Mouse (Mus musculus) ES-E14 (cell line): ENCODE measurements around the gene Slc35d1. TPM values are rescaled to one million over a fixed set of nuclear protein-coding genes. Genes with fewer than 3 reads are reported as not detected.

Source experiments
- DNase-seq: peaks from one replicate; pipeline ENCODE4 v3.0.0-alpha.2; 2013; ENCODE audit warnings: low read depth, low spot score
- H3K27ac ChIP-seq: 2 replicates; pipeline ENCODE4 v1.5.1; 2012; ENCODE audit warnings: low read depth, mild to moderate bottlenecking, low read length, moderate library complexity, mixed read lengths; ENCODE audit not compliant: poor library complexity, insufficient read depth, severe bottlenecking
- H3K36me3 ChIP-seq: 2 replicates; pipeline ENCODE4 v1.6.1; 2012; ENCODE audit warnings: mild to moderate bottlenecking, low read length, moderate library complexity, mixed read lengths; ENCODE audit not compliant: control insufficient read depth, poor library complexity, insufficient read depth, severe bottlenecking
- H3K4me1 ChIP-seq, 2 experiments: fragments of 150-350 bp in 1 of 2; sonication (generic) in 1 of 2; 2 replicates each; pipeline ENCODE4 v1.6.1; 2012; ENCODE audit warnings: low read length in 2 of 2, mild to moderate bottlenecking in 1 of 2, mixed read lengths in 1 of 2; ENCODE audit not compliant: control insufficient read depth in 2 of 2, insufficient read depth in 2 of 2, poor library complexity in 1 of 2
- H3K4me3 ChIP-seq, 2 experiments: fragments of 150-350 bp in 1 of 2; sonication (generic) in 1 of 2; 2 replicates each; pipeline ENCODE4 v1.5.1; 2012; ENCODE audit warnings: low read length in 2 of 2, low read depth in 1 of 2, mild to moderate bottlenecking in 1 of 2, mixed read lengths in 1 of 2; ENCODE audit not compliant: insufficient read depth in 1 of 2, poor library complexity in 1 of 2, severe bottlenecking in 1 of 2
- H3K9ac ChIP-seq: 2 replicates; pipeline ENCODE4 v1.6.1; 2012; ENCODE audit warnings: low read depth, mild to moderate bottlenecking, low read length, mixed read lengths; ENCODE audit not compliant: poor library complexity, insufficient read depth, severe bottlenecking
- H3K9me3 ChIP-seq: fragments of 150-350 bp; sonication (generic); 2 replicates; pipeline ENCODE4 v1.6.1; 2012; ENCODE audit warnings: low read depth, mild to moderate bottlenecking, low read length; ENCODE audit not compliant: control insufficient read depth, insufficient read depth
- CHD2 ChIP-seq: IDR thresholded peaks from 2 replicates; pipeline ENCODE4 v1.6.1; 2014; ENCODE audit warnings: mild to moderate bottlenecking, low read depth, low read length, inconsistent platforms
- HCFC1 ChIP-seq: IDR thresholded peaks from 2 replicates; pipeline ENCODE4 v1.6.1; 2012; ENCODE audit warnings: low read length, inconsistent platforms, borderline replicate concordance; ENCODE audit not compliant: insufficient read depth
- MAFK ChIP-seq: IDR thresholded peaks from 2 replicates; pipeline ENCODE4 v1.6.1; 2014; ENCODE audit warnings: mild to moderate bottlenecking, low read depth, low read length, inconsistent platforms; ENCODE audit not compliant: insufficient read depth
- ZC3H11A ChIP-seq: IDR thresholded peaks from 2 replicates; pipeline ENCODE4 v1.6.1; 2012; ENCODE audit warnings: low read depth, mild to moderate bottlenecking, inconsistent platforms, low read length, borderline replicate concordance
- ZNF384 ChIP-seq: IDR thresholded peaks from 2 replicates; pipeline ENCODE4 v1.6.1; 2012; ENCODE audit warnings: low read depth, low read length, inconsistent platforms
- in situ Hi-C, 2 experiments: fragments of 600-800 bp; cut with MboI; formaldehyde crosslinking; loops; one replicate each; pipeline ENCODE4 v1.15.1; 2025; ENCODE audit warnings: low sequenced_read_pairs in 2 of 2, inconsistent platforms in 1 of 2; ENCODE audit not compliant: unreplicated experiment in 2 of 2
- total RNA-seq: library from RNA; depleted of rRNA; stranded (reverse); fragments of 300-350 nt; gene quantifications from 2 replicates; pipeline ENCODE4 v1.2.3, GENCODE M21; 2012

Gene Slc35d1
- total RNA-seq, 1 experiment, result 13.0 TPM

DNA sequence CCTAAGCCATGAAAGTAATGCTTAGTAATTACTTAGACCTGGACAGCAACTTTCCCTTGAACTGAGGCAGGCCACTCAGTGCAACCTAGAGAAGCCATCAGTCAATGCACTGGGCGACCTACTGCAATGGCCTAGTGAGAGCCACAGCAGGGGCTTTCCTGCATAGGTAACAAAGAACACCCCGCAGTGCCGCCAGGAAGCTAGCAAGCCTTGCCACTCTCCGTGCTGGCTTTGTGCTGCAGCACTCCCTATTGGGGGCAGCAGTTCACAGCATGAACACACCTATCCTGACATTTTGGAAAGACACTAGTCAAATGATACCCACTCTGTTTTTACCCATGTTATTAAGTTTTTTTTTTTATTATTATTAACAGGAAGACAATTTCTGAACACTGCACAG, 15.9 kb downstream of the Slc35d1 start:
- Histone ChIP-seq H3K9me3 (no peaks in the 10 kb centered on the region), H3K36me3 (peaks cover 7% of the 10 kb centered on the region; the same call in 1 of the 2 replicates), H3K9ac (no peak overlapping the region), H3K4me1 (peaks cover 0 to 3% of the 10 kb centered on the region in 2 experiments; a peak in 1 of 4 replicates), H3K27ac (no peak overlapping the region), H3K4me3 (no peak overlapping the region)
- no peak for DNase-seq
- in situ Hi-C loops, result no loop called here
- TF ChIP-seq CHD2 (no peak), ZNF384 (no peak), MAFK (no peak), ZC3H11A (no peak), HCFC1 (no peak)

DNA sequence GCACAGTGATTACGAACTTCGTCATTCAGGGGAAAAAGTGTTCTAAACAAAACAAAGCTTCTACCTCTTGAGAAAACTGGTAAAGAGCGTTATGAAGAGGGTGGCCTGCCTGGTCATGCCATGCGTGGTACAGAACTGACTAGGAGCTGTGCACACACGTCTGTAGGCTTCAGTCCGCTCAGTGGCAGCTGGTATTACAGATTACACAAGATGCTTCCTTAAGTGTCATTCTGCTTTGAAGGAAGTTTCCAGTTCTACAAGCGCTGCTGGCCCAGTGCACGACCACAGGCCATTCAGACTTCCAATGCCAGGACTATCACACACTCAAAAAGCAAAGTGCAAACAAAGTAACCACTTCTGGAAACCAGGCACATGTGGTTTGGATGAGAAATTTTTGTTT, 17.6 kb downstream of the Slc35d1 start:
- H3K4me1 ChIP-seq, result peaks cover 0 to 3% of the 10 kb centered on the region in 2 experiments; a peak in 1 of 4 replicates
- H3K27ac ChIP-seq, result no peak overlapping the region
- TF ChIP-seq CHD2, result no peak
- TF ChIP-seq ZNF384, result no peak
- no peak for TF ChIP-seq HCFC1
- no peak for TF ChIP-seq MAFK
- no peak for TF ChIP-seq ZC3H11A
- no peak overlapping the region for H3K9ac ChIP-seq
- no peak overlapping the region for H3K4me3 ChIP-seq
- peaks cover 9% of the 10 kb centered on the region; the same call in 1 of the 2 replicates for H3K36me3 ChIP-seq
- in situ Hi-C loops, result no loop called here
- no peak for DNase-seq
- no peaks in the 10 kb centered on the region for H3K9me3 ChIP-seq

DNA sequence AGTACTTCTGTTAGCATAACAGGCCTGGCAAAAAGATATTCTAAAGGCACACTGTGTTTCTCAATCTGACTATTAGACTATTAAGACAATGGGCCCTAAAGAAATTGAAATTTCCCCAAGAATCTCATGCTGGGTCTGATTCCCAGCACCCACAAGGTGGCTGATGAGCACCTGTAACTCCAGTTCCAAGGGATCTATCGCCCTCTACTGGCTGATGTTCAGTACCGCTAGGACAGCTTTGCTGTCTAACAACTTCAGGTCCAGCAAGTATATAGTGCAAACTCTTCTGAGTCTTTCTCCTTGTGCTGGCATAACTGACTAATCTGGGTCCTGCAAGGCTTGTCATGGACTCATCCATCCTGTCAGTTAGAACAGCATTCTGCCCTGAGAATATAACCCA, 22.5 kb downstream of the Slc35d1 start:
- in situ Hi-C loops, result no loop called here
- Histone ChIP-seq H3K4me1 (0 out of 4 replicates have a peak, but pooled peaks cover 0 to 2% of the 10 kb centered on the region in 2 experiments), H3K9ac (no peak overlapping the region), H3K36me3 (peaks cover 2% of the 10 kb centered on the region; the same call in 1 of the 2 replicates), H3K27ac (no peak overlapping the region), H3K4me3 (no peak overlapping the region), H3K9me3 (no peaks in the 10 kb centered on the region)
- TF ChIP-seq CHD2 (no peak), ZC3H11A (no peak), HCFC1 (no peak), MAFK (no peak), ZNF384 (no peak)
- no peak for DNase-seq

DNA sequence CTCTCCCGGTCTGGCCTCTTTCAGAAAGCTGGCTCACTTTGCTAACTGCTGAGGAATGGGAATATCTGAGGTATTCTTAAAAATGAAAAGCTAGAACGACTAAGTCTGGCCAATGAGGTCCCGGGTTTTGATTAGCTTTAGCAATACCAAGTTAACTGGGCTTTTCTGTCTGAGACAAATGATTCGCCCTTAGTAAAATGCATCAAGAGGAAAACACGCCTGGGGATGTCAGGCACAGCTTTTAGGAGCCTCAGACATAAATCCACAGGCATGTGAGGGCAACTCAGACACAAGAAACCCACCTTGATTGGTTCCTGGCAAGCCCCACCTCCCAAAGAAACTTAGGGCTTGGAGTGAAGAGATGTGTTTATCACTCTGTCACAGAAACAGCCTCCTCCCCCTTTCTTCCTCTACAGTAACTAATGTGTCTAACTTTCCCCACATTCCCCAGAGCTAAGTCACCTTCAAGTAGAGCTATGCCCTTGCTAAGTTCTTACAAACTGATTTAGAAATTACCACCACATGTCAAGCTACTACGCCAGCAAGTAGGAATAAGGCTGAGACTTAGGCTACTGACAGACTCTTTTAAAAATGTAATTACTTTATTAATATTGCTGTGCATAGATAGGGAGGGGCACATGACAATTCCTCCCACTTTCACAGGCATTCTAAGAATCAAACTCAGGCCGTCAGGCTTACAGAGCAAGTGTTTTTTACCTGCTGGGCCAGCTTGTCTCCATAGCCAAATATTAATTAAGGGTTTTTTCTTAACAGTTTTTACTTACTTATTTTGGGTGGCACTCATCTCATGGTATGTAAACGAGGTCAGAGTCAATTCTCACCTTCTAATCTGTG, 26.0 kb downstream of the Slc35d1 start:
- no peak overlapping the region for H3K27ac ChIP-seq
- TF ChIP-seq HCFC1 (no peak), CHD2 (no peak), MAFK (no peak), ZC3H11A (no peak), ZNF384 (no peak)
- in situ Hi-C loops, result no loop called here
- DNase-seq, result no peak
- 0 out of 4 replicates have a peak, but pooled peaks cover 0 to 2% of the 10 kb centered on the region in 2 experiments for H3K4me1 ChIP-seq
- H3K36me3 ChIP-seq, result peaks cover 2% of the 10 kb centered on the region; the same call in 1 of the 2 replicates
- H3K4me3 ChIP-seq, result no peak overlapping the region
- no peak overlapping the region for H3K9ac ChIP-seq
- H3K9me3 ChIP-seq, result no peaks in the 10 kb centered on the region
